Mouse (Mus musculus) telencephalon, adult 2 months (tissue): ENCODE measurements around the gene March4.

Experiments
- DNase-seq: peaks from one replicate; pipeline ENCODE4 v3.0.0-alpha.2; 2011; ENCODE audit warnings: low read depth, low spot score

Gene March4

DNA sequence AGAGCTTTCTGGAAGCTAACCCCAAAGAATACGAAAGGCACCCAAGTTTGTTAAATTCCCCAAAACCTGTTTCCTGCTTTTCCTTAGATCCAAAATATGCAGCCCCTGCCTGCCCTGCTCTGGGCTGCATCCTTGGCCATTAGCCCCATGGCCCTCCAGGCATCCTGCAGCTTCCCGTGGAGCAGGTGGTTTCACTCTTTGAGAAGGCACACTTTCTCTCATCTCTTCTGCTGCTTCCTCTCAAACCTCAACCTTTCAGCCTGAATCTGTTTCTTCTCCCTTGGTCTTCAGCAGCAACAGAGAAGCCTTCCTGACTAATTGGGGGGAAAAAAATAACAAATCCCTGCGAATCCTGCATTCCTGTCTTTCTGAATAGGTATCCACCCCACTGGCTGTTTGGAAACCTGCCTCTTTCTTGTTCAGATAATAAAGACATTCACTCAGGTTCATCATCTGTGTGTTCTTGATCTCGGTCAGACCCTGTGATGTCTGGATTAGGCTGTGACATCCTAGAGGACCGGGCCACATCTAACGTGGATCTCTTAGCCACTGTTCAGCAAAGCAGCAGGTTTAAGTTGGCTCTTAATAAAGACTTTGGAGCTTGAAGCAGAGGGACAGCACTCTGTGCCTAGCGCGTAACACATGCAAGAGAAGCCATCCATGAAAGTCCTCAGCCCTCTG lies 6.1 kb downstream of the March4 start:
- no peak for DNase-seq

GRCm38 (mm10) chr1:72529192-72529591 lies 7.5 kb downstream of the March4 start:
- no peak for DNase-seq

- no peak for DNase-seq
These were observed 13.1 kb downstream of the March4 start for GRCm38 (mm10) chr1:72523601-72524000.

DNA sequence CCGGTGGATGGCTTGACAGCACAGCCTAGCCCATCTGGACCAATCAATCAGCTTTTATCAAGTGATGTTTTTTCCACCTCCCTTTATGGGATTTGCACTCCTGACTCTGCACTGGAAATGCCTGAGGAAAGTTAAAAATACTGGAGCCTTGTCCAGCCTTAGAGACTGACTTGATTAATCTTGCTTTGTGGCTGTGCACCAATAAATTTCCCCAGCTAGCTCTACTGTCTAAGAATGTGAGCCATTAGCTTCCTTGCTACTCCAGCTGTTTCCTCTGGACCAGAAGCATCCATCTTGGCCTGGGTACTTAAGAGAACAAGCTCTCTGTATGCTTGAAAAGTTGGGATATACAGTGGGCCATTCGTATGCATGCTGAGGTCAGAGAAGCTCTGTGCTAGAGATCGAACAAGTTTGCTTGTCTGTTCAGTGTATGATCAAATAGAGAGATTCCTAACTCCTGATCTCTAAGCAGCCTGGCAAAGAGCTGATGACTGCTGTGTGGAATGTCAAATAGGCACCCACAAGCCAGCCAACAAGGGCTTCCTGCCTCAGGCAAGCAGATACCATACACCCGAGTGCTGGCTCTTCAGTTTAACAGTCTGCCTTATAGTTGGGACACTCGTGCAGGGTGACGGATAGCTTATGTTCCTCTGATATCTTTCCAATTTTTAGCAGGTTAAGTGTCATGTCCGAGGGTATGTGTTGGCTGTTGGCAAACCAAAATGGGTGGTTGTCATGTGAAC lies 25.8 kb downstream of the March4 start:
- DNase-seq = no peak

- no peak for DNase-seq
These were observed 27.2 kb downstream of the March4 start for GRCm38 (mm10) chr1:72509551-72509950.

GRCm38 (mm10) chr1:72507670-72508069 lies 29.1 kb downstream of the March4 start:
- no peak for DNase-seq

- DNase-seq = no peak
These were observed 30.5 kb downstream of the March4 start for GRCm38 (mm10) chr1:72506202-72506601.

GRCm38 (mm10) chr1:72497609-72498008 lies 39.1 kb downstream of the March4 start:
- DNase-seq = no peak

DNA sequence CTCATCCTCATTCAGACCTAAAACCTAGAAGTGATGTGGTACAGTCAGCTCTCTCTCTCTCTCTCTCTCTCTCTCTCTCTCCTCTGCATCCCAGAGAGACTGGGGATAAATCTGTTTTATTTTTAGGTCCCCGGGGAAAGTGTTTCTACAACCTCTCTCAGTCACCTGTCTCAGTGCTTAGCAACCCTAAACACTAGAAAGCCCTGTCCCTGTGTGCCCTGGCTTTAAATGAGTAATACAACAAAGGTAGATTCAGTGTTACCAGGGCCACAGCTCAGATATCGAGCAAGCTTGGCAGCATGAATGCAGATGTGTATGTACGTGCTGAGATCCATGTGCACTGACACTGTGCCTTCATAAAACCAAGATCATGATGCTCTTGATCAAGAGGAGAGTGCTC lies 43.3 kb downstream of the March4 start:
- no peak for DNase-seq

GRCm38 (mm10) chr1:72492666-72493065 lies 44.1 kb downstream of the March4 start:
- peak; percentile 64 for DNase-seq

DNA sequence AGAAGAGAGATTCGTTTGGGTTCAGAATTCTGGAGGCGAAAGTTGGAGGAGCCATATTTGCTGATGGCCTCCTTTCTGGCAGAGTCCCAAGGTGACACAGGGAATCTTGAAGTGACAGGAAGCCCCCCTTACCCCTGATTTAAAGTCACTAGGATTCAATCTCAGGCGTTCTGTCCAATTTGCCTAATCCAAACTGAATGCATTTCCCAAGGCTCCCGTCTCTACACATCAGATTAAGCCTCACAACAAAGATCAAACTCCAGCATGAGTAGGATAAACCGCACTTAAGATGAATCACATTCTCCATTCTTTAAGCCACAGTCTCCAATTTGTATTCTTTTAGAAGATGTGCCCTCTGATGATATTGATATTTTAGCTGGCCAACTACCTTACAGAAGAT lies 45.4 kb downstream of the March4 start:
- no peak for DNase-seq

- no peak for DNase-seq
These were observed 45.9 kb downstream of the March4 start for GRCm38 (mm10) chr1:72490801-72491200.

DNA sequence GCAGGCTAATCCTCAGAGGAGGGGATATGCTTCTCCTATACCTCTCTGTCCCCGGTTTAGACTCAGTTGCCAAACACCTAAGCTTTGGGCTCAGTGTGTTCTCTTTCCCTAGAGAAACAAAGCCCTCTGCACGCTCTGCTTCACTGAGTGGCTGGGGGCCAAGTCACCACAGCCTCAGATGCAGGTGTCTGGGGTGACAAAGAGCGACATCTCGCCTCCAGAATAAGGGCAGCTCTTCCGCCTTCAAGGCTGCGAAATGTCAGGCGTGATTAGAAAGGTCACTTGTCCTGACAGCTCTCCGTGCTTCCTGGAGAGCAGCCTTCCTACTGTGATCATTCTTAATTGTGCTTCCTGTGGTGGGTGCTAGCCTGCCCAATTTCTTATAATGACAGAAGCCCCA lies 46.5 kb downstream of the March4 start:
- DNase-seq = no peak

DNA sequence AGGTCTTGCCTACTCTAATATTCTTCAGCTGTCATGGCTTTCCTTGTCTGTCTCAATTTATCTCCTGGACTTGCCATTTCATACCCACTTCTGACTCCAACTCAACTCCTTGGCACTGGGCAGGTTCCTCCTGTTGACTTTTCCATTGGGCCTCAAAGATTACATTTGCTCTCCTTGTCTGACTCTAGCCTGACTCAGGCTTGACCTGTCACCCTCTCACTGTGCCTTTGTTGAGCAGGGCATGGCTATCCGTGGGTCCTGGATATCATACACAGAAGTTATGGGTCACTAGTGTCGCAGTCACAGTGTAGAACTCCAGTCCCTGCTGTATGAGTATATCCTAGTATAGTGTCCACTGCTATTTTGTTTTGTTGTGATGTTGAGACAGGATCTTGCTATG lies 60.1 kb downstream of the March4 start:
- DNase-seq = no peak

DNA sequence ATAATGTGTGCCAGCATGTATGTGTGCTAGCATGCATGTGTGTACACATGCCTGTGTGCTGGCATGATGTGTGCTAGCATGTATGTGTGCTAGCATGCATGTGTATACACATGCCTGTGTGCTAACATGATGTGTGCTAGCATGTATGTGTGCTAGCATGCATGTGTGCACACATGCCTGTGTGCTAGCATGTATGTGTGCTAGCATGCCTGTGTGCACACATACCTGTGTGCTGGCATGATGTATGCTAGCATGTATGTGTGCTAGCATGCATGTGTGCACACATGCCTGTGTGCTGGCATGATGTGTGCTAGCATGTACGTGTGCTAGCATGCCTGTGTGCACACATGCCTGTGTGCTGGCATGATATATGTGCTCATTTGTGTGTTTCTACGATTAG lies 67.7 kb downstream of the March4 start:
- DNase-seq = no peak

DNA sequence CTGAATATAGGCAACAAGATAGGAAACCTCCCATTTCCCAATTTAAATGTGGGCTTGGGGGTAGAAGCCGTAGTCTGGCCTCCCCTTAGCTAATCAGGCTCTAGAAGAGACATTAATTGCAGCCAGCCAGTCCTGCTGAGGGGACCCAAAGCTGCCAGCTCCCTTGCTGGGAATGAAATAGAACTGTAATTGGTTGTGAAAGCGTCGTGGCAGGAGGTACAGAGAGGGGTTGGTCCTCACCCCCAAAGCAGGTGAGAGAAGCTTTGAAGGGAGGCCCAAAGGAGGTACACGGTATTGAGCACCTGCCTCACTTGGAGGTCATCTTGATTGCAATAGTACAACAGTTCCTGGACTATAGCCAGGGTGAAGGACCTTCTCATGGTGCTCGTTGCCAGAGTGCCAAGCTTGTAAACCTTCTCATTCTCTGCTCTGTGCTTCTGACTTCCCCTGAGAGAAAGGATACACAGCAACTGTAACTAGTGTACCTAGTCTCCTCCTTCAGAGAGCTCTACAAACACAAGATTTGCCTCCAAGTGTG lies 68.2 kb downstream of the March4 start:
- no peak for DNase-seq

DNA sequence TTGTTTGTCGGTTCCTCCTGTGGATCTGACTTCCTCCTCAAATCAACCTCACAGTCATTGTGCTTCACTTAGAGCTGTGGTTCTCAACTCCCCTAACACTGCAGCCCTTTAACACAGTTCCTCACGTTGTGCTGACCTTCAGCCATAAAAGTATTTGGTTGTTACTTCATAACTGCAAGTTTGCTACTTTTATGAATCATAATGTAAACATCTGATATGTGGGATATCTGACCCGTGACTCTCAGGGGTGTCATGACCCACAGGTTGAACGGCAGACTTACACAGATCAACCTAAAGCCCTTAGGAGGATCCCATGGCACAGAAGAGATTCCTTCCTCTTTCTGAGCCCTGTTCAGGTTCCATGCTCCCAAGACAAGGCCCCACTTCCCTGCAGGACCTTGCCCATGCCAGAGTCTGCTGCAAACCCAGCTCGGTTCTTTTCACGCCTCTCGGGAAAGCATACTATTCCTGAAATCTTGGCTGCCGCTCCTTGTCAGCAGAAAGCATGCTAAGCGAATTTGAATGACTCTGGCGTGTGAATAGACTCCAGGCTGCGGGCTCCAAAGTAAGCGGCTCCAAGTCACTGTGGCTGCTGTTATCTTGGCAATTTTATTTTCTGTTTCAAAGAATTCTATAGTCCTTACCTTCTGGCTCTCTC lies 71.7 kb downstream of the March4 start:
- peak; percentile 68 for DNase-seq

- no peak for DNase-seq
These were observed 74.2 kb downstream of the March4 start for GRCm38 (mm10) chr1:72462516-72462915.

DNA sequence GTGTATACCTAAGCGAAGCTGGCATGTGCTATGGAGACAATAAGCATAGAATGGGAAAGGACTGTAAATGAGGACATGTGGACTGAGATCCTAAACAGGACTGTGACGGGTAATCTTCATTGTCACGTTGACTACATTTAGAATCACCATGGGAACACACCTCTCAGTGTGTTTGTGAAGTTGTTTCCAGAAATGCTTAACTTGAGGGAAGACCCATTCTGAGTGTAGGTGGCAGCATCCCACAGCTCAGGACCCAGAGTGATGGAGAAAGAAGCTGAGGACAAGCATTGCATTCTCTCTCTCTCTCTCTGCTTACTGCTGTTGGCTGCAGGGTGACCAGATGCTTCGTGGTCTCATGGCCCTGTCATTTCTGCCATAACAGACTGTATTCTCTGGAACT lies 79.1 kb downstream of the March4 start:
- peak; percentile 42 for DNase-seq

GRCm38 (mm10) chr1:72455923-72456322 lies 80.8 kb downstream of the March4 start:
- DNase-seq = no peak

- DNase-seq = no peak
These were observed 82.0 kb downstream of the March4 start for GRCm38 (mm10) chr1:72454733-72455201.

DNA sequence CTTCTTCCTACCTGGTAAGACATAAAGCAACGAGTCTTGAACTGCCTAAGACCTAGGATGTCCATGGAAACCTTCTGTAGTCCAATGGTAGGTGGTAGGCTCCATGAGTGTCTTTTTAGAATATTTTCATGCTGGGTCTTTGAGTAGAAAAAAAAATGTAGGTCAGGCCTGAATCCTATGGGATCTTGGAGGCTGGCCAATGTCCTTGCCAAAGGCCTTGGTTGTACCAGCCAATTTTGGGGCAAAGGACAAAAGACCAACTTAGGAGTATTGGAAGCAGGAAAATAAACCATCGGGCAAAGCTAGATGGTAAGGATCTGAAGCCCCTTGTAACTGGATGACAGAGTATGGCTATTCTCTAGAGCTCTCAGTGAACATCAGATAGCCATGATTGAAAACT lies 83.9 kb downstream of the March4 start:
- no peak for DNase-seq
